Mouse (Mus musculus): ENCODE data around the gene Rpl36a.
A peak's percentile ranks its signal among the peaks of the same experiment; 100 is the strongest.
"Not testable (repeated sequence)": the region's sequence is repeated elsewhere in the genome, so short reads cannot be mapped to it uniquely, and the experiment has no call there.

The Rpl36a gene

GRCm38 (mm10) chrX:134585103-134586002 lies at the start of gene Rpl36a:
Gene Rpl36a (plus strand): TSS chrX:134585654.
- DNase-seq (ENCODE audit: low read depth, low spot score) = peak; percentile 94

GRCm38 (mm10) chrX:134539795-134540194 lies 45.7 kb upstream of the Rpl36a start:
- not testable (repeated sequence) for DNase-seq (ENCODE audit: low read depth, low spot score)

- peak; percentile 16 for DNase-seq (ENCODE audit: low read depth, low spot score)
Observed at GRCm38 (mm10) chrX:134540414-134541135, 44.9 kb upstream of the Rpl36a start.

GRCm38 (mm10) chrX:134541145-134541954 lies 44.1 kb upstream of the Rpl36a start, which contains the start of gene Timm8a1:
Gene Timm8a1 (minus strand): TSS chrX:134541865.
- peak; percentile 63 for DNase-seq (ENCODE audit: low read depth, low spot score)

- no peak for DNase-seq (ENCODE audit: low read depth, low spot score)
Observed at GRCm38 (mm10) chrX:134541955-134542308, 43.5 kb upstream of the Rpl36a start.

- no peak for DNase-seq (ENCODE audit: low read depth, low spot score)
Observed at GRCm38 (mm10) chrX:134547330-134547729, 38.1 kb upstream of the Rpl36a start.

- DNase-seq (ENCODE audit: low read depth, low spot score) = peak; percentile 60
Observed at GRCm38 (mm10) chrX:134550903-134551302, 34.6 kb upstream of the Rpl36a start.

- DNase-seq (ENCODE audit: low read depth, low spot score) = no peak
Observed at GRCm38 (mm10) chrX:134553326-134553725, 32.1 kb upstream of the Rpl36a start.

- no peak for DNase-seq (ENCODE audit: low read depth, low spot score)
Observed at GRCm38 (mm10) chrX:134554425-134554824, 31.0 kb upstream of the Rpl36a start.

GRCm38 (mm10) chrX:134564326-134564725 lies 21.1 kb upstream of the Rpl36a start:
- DNase-seq (ENCODE audit: low read depth, low spot score) = no peak

- no peak for DNase-seq (ENCODE audit: low read depth, low spot score)
Observed at GRCm38 (mm10) chrX:134566536-134567222, 18.8 kb upstream of the Rpl36a start.

- DNase-seq (ENCODE audit: low read depth, low spot score) = no peak
Observed at GRCm38 (mm10) chrX:134577896-134578295, 7.6 kb upstream of the Rpl36a start.

GRCm38 (mm10) chrX:134580528-134581305 lies 4.7 kb upstream of the Rpl36a start:
- no peak for DNase-seq (ENCODE audit: low read depth, low spot score)

GRCm38 (mm10) chrX:134582270-134582669 lies 3.2 kb upstream of the Rpl36a start:
- DNase-seq (ENCODE audit: low read depth, low spot score) = no peak

- no peak for DNase-seq (ENCODE audit: low read depth, low spot score)
Observed at GRCm38 (mm10) chrX:134582888-134583669, 2.4 kb upstream of the Rpl36a start, which contains the start of gene Btk. Gene Btk (minus strand): TSS chrX:134583570.

- DNase-seq (ENCODE audit: low read depth, low spot score) = no peak
Observed at GRCm38 (mm10) chrX:134586447-134586846, 993 bp downstream of the Rpl36a start.

GRCm38 (mm10) chrX:134588261-134588660 lies 2.8 kb downstream of the Rpl36a start:
- DNase-seq (ENCODE audit: low read depth, low spot score) = no peak

- DNase-seq (ENCODE audit: low read depth, low spot score) = no peak
Observed at GRCm38 (mm10) chrX:134588997-134589396, 3.5 kb downstream of the Rpl36a start.

GRCm38 (mm10) chrX:134589836-134590235 lies 4.4 kb downstream of the Rpl36a start:
- DNase-seq (ENCODE audit: low read depth, low spot score) = no peak
